Mouse (Mus musculus): ENCODE results near the gene Cyth1.
A peak's percentile ranks its signal among the peaks of the same experiment; 100 is the strongest.

The Cyth1 gene

DNA sequence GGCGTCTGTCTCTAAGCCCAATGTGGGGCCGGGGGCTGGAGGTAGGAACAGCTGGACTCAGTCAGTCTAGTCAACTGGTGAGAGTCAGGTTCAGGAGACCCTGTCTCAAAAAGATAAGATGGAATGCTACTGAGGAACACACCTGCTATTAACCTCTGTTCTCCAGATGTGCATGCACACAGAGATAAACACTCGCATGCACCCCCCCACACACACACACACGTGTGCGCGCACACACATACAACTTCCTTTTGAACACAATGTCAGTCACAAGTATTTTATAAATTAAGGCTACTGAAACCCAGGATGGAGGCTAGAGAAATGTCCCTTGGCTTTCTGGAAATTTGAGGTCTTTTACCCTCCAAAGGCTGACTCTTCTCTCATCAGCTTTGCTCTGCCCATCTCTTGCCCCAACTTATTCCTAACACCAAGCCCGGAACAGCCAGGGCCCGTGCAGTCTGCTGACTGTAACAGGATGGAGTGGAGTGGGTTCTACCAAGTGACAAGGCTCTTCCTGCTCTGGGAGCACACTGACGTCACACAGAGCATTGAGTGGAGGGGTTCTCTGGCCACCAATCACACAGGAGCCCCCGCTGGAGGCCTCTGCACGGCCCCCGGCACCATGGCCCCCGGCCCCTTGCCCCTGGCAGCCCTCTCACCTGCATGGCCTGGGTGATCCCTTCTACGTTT is 134.7 kb downstream of the Cyth1 start:
- no peak for DNase-seq (ENCODE audit: low spot score)

DNA sequence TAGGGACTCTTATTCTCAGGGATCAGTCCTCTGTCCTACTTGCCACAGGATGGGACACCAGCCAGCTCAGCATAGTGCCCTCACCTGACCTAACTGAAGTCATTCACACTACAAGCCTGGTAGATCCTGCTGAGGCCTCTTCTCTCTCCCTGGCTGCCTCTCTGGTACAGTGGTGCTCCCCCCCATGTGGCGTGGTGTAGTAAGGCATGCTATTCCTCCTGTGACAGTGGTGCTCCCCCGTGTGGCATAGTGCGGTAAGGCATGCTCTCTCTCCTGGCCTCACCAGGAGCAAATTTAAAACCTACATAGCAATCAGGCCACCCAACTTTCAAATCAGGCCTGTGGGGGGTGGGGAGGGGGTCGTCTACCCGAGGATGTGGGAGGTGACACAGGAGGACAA is 144.4 kb downstream of the Cyth1 start:
- DNase-seq (ENCODE audit: low spot score), result peak; percentile 72

DNA sequence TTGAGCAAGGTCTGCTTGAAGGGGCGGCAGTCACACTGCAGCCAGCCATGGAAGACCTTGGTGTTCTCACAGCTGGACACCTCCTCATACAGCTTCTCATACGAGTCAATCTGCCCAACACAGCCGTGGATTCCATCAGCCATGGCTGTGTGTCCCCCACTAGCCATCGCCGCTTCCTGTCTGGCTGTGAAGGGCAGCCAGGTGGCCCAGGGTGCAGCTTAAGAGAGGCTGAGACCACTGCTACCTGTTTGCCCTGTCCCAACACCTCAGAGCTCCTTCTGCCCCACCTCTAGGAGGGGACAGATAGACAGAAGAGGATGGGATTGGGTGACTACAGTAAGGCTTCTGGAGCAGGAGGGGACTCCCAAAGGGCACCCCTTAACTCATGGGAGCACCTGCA is 145.0 kb downstream of the Cyth1 start:
- DNase-seq (ENCODE audit: low spot score), result no peak

DNA sequence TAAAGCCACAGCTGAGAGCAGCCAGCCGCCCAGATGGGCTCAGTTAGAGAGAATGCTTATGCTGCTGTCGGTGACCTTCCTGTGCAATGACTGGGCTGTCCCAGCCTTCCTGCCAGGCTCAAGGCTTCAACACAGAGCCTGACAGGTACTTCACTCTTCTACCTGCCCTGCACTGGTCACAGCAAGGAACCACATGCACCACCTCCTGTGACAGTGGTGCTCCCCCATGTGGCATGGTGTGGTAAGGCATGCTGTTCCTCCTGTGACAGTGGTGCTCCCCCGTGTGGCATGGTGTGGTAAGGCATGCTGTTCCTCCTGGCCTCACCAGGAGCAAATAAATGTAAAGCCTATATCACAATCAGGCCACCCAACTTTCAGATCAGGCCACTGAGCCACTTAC is 145.6 kb downstream of the Cyth1 start:
- DNase-seq (ENCODE audit: low spot score), result peak; percentile 79

DNA sequence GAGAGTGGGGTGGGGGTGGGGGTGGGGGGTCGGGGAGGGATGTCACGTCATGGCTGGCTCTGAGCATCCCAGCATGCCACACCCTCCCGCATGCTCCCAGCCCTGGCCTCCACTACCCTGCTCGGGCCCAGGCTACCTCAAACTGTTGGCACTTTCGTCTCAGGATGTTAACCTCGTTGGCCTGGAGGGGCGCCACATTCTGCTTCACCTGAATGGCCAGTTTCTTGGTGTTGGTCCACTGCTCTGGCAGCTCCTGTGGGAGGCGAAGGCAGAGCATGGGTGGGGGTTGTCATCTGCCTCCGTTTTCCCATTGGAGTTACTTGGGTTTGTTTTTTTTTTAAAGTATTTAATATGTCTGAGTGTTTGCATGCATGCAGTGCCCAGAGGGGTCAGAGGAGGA is 147.3 kb downstream of the Cyth1 start:
- no peak for DNase-seq (ENCODE audit: low spot score)

DNA sequence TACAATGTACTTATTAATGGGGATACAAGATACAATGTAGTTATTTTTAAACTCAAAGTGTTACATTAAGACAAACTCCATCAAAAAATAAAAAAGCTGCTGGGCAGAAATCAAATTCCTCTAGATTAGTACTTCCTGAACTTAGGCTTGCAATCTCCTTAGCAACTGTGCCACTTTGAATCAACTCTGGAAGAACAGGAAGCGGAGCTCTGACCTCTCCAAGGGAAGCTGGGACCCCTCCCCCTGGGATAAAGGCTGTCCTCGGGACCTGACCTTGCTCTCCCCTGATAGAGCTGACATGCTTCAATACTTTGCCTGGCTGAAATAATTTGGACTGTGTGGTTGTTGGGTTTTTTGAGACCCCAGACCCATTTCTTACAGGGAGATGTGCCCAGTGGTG is 151.7 kb downstream of the Cyth1 start:
- DNase-seq (ENCODE audit: low spot score), result no peak

- DNase-seq (ENCODE audit: low spot score), result no peak
Observed at GRCm38 (mm10) chr11:118095004-118095403, 153.4 kb downstream of the Cyth1 start.

DNA sequence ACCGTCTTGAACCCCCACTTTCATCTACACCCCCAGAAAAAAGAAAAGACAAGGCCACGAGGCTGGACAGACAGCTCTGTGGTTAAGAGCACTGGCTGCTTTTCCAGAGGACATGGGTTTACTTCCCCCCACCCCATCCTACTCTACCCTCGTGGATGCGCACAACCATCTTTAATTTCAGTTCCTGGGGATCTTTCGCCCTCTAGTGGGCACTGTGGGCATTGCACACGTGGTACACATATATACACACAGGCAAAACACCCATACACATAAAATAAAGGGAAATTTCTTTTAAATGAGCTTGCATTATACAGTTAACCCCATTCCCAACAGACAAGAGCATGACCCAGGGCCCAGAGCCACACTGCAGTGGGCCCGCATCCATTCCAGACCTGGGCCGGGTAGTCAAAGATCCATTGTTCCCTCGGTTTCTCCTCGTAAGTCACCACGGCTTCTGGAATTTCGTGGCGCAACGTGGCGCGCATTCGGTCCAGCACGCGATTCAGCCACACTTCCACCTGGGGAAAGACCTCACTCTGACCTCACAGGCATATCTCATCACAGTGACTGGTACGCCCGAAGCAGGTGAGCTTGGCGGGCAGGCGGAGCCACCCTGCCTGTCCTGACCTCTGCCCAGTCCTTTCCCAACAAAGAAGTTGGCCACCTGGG is 157.3 kb downstream of the Cyth1 start:
- DNase-seq (ENCODE audit: low spot score), result peak; percentile 26

DNA sequence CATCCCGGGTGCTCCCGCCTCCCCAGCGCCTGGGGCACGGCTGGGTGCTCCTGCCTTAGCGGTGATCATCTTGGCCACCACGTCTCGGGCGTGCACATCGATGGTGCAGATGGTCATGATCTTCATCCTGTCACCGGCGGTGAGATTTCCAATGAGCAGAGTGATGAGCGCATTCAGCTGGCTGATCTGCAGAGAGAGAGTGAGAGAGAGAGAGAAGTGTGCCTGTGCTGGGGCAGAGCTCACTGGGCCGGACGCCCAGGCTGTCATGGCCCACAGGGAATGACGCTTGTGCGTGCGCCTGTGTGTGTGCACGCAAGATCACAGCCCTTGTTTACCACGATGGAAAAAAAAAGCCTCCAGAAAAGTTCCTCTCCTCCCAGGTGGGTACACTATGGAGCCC is 159.5 kb downstream of the Cyth1 start:
- DNase-seq (ENCODE audit: low spot score), result no peak

- DNase-seq (ENCODE audit: low spot score), result no peak
Observed at GRCm38 (mm10) chr11:118085961-118086360, 162.4 kb downstream of the Cyth1 start.

GRCm38 (mm10) chr11:118085176-118085575 is 163.2 kb downstream of the Cyth1 start:
- DNase-seq (ENCODE audit: low spot score), result no peak

DNA sequence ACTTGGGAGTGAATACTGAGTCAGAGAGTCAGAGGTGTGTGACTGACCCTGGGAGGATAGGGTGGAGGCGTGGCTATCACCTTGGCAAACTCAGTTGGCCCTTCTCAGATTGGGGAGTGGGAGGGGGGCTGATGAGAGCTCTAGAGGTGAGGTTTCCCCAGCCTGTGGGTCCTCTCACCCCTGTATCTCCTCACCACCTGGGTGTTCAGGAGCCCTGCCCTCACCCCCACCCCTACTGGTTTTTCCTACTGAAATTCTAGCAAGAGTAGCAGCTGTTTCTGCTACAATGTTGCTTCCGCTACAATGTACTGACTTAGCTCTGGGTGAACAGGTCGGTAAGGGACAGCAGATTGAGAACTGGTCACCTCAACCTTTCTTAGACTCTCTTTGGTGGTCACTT is 164.1 kb downstream of the Cyth1 start:
- DNase-seq (ENCODE audit: low spot score), result no peak

GRCm38 (mm10) chr11:118083811-118084210 is 164.6 kb downstream of the Cyth1 start:
- DNase-seq (ENCODE audit: low spot score), result peak; percentile 33

DNA sequence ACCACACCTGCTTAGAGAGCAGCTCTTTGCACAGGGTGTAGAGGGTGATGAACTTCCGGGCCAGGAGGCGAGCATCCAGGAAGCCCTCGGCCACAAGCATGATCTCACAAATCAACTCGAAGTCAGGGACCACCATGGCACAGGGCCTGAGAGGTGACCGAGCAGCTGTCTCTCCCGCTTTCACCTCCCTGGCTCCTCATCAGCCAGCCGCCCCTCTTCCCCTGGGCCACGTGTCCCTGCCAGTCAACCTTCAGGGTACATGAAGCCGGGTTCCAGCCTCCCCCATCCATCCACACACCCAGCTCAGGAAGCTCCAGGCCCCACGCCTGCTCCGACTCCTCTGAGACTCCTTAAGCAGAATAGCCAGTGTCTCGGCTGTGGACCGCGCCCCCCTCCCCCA is 166.1 kb downstream of the Cyth1 start:
- DNase-seq (ENCODE audit: low spot score), result no peak

Data from spleen, adult 12 weeks (tissue).